Mouse (Mus musculus) myocyte (in vitro differentiated cells): ENCODE measurements around the gene Prkaa1.

Source experiments
- CEBPB ChIP-seq: IDR thresholded peaks from 2 replicates; pipeline ENCODE4 v1.6.1; 2011; ENCODE audit warnings: mild to moderate bottlenecking, moderate library complexity; ENCODE audit not compliant: poor library complexity, insufficient read depth, severe bottlenecking
- E2F4 ChIP-seq: IDR thresholded peaks from one replicate; pipeline ENCODE4 v1.6.1; 2011; ENCODE audit warnings: mild to moderate bottlenecking, control low read depth, moderate library complexity; ENCODE audit not compliant: insufficient read depth
- POLR2A ChIP-seq: IDR thresholded peaks from one replicate; pipeline ENCODE4 v1.6.1; 2011; ENCODE audit warnings: low read depth, mild to moderate bottlenecking, control low read depth, moderate library complexity; ENCODE audit not compliant: insufficient read length

DNA sequence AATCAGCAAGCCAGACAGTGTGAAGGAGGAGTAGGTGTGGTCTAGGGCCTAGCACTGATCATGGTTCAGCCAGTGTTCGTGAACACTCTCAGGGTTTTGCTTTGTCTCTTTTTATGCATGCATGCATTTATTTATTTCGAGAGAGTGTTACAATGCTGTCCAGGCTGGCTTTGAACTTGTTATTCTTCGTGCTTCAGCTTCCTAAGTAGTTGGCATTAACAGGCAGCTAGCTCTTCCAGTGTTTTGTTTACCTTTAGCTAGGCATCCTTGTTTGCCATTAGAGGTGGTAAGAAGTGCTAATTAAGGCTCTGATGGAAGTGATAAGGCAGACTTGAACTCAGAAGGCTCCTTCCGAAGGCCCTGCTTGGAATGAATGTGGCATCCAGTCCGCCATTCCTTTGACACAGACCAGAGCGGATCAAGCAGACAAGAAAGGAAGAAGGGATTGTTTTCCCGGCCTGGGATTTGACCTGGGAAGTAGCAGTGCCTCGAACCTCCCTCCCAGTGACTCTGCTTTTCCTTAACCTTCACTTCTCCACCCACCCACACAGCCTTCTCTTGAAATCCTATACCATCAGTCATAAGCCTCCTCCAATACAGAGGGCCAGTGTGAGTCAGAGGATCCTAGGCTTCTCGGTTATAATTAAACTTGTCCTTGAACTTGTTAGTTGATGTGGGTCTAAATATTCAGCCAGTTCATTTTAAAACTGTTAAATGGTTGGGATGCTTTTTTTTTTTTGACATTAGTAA lies 1.7 kb downstream of the Prkaa1 start:
- TF ChIP-seq POLR2A (no peak), E2F4 (no peak), CEBPB (no peak)
